Mouse (Mus musculus) bone marrow, adult 2 months (tissue): ENCODE results near the gene Lrmda.

Experiments
- CTCF ChIP-seq: fragments of 200-500 bp; IDR thresholded peaks from 2 replicates; pipeline ENCODE4 v1.5.1; 2011; ENCODE audit warnings: low read length, control low read depth; ENCODE audit not compliant: control insufficient read depth, insufficient read depth
- POLR2A ChIP-seq: fragments of 200-500 bp; IDR thresholded peaks from 2 replicates; pipeline ENCODE4 v1.6.1; 2011; ENCODE audit warnings: low read depth, mild to moderate bottlenecking, control low read depth, low read length, borderline replicate concordance; ENCODE audit not compliant: control insufficient read depth

DNA sequence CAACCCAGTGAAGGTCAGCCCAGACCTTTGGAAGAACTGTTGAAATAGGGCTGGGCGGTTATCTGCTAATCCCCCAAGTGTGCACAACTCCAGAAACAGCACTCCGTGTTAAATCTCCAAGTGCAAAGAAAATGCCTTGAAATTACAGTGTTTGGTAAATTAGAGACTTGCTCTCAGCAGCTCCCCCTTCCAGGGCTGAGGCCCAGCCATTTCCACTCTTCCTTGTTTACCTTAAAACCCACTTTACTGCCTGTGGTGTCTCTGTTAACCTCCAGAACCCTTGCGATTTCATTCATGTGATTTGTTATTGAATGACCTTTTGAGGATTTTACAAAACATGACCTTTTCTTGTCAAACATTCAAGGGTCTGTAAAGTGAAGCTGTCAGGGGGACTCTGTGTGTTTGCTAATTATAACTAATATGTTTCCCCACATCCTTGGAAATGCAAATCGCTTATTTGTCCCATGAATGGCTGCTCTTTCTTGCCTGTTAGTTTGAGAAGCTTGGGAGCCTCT, 136.1 kb downstream of the Lrmda start:
- TF ChIP-seq CTCF (no peak), POLR2A (no peak)
